Mouse (Mus musculus): ENCODE data around the gene Egfr.

The Egfr gene

DNA sequence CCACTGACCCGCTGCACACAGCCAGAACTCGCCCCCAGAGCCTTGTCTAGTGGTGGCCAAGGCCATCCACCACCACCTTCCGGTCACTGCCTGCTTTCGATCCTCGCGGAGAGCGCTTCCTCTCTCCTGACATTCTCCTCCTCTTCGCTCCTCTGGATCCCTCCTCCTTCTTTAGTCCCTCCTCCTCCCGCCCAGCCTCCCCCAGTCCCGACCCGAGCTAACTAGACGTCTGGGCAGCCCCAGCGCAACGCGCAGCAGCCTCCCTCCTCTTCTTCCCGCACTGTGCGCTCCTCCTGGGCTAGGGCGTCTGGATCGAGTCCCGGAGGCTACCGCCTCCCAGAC lies at the start of gene Egfr:
Gene Egfr, plus strand, starts transcription at position 197 of the 342 bp plus-strand sequence.
- DNase-seq (ENCODE audit: extremely low read depth, low read depth): no peak

GRCm38 (mm10) chr11:16703221-16703620 lies 48.8 kb upstream of the Egfr start:
- no peak for DNase-seq (ENCODE audit: extremely low read depth, low read depth)

- no peak for DNase-seq (ENCODE audit: extremely low read depth, low read depth)
These were observed 16.8 kb upstream of the Egfr start for GRCm38 (mm10) chr11:16735083-16735644.

- no peak for DNase-seq (ENCODE audit: extremely low read depth, low read depth)
These were observed 14.7 kb upstream of the Egfr start for GRCm38 (mm10) chr11:16737323-16737722.

GRCm38 (mm10) chr11:16738691-16739090 lies 13.3 kb upstream of the Egfr start:
- no peak for DNase-seq (ENCODE audit: extremely low read depth, low read depth)

DNA sequence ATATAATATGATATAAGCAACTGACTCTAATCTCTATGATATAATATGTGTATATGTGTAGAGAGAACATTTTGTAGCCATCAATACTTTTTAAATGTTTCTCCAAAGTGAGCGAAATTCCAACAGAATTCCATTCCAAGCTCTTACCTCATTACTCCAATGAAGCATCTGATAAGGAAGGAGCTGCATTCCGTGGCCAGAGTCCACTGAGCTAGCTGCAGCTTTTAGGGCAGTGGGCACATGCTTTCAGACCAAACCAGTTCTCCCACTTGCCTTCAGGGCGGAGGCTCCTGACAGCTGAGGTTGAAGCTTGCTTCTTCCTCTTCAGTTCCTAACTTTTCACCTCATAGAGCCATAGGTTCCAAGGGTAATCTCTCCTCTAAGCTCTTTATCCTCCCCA lies 12.8 kb upstream of the Egfr start:
- DNase-seq (ENCODE audit: extremely low read depth, low read depth): no peak

DNA sequence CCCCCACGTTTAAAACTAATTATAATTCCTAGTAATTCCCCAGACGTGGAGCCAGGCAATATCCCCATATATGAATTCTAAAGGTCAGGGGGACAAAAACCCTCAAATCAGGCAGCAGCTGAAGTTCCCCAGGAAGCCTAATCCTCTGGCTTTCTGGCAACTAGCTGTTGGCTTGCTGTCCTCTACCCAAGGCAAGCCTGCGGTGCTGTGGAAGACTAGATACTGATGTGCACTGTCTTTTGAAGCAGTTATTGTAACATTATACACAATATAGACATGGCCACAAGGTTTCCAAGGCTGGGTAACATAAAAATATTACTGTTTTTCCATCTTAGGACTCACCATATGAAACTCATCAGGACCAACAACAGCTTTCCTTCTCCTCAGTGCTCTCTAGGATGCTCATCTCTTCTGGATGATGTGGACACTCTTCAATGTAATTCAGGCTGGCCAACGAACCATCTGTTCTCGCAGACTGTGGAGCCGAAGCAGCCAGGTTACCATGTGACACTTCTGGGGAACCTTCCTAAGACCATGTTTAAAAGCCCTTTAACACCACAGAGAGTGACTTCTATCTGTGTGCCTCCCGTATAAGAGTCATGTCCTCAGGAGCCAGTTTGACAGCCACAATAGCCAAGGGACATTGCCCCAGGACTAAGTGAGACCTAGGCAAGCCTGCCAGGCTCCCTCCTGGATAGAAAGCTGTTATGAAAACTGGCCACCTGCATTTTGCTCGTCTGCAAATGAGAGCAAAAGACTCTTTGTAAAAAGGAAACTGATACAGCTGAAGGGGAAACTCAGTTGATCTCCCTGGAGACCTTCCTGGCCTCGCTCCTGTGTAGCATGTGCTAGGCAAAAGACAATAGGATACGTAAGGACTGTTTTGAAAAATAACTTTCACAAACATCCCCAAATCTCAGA lies 11.1 kb upstream of the Egfr start:
- no peak for DNase-seq (ENCODE audit: extremely low read depth, low read depth)

DNA sequence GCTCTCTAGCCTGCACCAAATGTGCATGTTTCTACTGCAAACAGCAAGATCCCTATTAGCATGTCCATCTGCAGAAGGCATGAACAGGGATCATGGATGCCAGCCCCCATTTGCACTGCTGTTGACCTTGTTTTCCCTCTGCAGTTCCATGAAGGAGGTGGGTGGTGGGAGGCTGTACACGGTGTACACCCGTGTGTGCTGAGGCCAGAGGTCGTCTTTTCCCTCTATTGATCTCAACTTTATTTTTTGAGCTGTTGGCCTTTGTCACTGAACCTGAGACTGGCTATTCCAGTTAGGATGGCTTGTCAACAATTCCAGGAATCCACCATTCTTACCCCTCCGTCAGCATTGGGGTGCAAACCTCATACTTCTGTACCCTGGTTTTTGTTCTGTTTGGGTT lies 9.8 kb upstream of the Egfr start:
- DNase-seq (ENCODE audit: extremely low read depth, low read depth): no peak

GRCm38 (mm10) chr11:16742821-16743220 lies 9.2 kb upstream of the Egfr start:
- no peak for DNase-seq (ENCODE audit: extremely low read depth, low read depth)

- no peak for DNase-seq (ENCODE audit: extremely low read depth, low read depth)
These were observed 483 bp upstream of the Egfr start for GRCm38 (mm10) chr11:16751457-16751982.

DNA sequence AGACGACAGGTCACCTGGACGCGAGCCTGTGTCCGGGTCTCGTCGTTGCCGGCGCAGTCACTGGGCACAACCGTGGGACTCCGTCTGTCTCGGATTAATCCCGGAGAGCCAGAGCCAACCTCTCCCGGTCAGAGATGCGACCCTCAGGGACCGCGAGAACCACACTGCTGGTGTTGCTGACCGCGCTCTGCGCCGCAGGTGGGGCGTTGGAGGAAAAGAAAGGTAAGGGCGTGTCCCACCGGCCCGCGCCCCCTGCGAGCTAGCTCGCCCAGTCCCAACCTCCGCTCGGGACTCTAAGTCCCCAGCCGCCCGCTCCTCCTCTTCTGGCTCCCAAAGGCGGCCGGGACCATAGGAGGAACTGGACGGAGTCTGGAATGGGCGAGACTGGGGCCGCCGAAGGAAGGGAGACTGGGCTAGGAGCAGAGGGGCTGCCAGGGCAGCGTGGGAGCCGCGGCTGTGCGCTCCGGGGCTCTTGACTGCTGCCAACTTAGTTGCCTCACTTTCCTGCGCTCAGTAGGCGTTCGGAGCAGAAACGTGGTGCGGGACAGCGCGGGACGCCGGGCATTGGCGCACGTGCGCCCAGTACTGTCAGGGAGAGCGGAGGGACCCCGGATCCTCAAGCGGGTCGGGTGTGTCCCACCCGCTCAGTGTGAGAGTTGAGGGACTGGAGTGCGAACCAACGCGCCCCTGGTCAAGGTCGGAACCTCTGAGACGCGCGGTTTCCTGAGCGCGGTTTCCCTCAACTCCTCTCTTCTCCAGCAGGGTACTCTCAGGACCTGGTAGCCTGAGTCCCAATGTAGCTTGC lies 548 bp downstream of the Egfr start:
- no peak for DNase-seq (ENCODE audit: extremely low read depth, low read depth)

DNA sequence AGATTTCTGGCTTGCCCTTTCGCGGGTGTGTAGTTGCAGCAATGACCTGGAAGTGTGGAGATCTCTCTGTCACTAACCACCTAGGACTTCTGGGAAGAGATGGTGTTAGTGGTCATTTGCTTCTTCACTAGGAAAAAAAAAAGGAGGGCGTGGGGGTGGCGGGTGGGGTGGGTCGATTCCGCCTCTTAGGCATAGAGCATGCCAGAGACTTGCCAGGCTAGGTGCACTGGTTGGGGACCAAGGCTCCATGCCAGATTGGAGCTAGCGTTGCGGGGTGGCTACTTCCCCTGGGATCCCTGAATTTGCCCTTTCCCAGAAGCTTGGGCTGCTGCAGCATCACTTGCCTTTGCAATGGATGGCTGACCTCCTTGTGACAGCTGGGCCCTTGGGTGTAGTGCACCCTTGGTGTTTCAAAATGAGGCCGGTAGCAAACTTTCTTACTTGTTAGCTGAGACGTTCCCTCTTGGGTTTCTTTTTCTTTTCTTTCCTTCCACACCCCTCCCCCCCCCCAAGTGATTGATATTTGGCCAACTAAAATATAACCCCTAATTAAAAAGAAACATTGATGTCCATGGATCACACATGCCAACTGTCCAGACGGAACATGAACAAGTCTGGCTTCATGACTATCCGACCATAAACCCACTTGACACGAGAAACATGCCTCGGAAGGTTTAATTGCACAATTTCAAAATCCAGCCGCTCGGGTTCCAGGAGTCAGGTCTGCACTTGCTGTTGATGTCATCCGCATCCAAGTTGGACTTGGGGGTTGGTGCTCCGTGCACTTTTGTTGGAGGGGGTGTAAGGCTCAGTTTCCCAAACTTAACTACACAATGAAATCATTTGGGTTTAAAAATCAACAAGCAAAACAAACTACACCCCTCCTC lies 1.4 kb downstream of the Egfr start:
- no peak for DNase-seq (ENCODE audit: extremely low read depth, low read depth)

GRCm38 (mm10) chr11:16759930-16760329 lies 7.9 kb downstream of the Egfr start:
- no peak for DNase-seq (ENCODE audit: extremely low read depth, low read depth)

- no peak for DNase-seq (ENCODE audit: extremely low read depth, low read depth)
These were observed 9.2 kb downstream of the Egfr start for GRCm38 (mm10) chr11:16761184-16761583.

DNA sequence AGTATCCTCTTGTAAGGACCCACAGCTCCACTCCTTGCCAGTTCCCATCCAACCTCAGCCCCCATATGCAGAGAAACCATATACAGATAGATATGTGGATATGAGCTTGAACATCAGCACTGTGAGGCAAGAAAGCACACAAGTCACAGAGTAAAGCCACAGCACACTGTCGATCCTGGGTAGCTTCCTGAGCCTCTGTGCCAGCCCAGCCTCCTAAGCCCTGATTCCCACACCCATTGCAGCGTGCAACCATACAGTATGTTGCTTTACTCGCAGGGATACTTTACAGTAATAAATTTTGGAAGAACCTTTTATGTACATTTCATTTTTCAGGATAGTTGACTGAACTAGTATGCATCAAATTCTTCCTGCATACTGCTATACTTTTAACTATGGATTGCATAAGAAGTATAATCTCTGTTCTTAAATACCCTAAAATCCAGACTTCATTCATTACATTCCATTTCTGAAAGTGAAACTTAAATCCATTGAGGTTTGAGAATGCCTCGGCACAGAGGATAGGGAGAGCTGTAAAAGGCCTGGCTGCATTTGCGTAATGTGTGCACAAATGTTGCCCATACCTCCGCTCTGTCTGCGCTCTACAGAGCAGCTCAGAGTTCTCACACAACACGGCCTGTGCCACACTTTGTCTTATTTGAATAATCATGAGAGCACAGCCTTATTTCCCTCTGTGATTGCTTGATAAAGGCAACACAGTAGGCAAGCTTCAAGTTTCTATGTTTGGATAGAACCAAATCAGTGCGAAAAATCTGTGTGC lies 14.2 kb downstream of the Egfr start:
- DNase-seq (ENCODE audit: extremely low read depth, low read depth): no peak

DNA sequence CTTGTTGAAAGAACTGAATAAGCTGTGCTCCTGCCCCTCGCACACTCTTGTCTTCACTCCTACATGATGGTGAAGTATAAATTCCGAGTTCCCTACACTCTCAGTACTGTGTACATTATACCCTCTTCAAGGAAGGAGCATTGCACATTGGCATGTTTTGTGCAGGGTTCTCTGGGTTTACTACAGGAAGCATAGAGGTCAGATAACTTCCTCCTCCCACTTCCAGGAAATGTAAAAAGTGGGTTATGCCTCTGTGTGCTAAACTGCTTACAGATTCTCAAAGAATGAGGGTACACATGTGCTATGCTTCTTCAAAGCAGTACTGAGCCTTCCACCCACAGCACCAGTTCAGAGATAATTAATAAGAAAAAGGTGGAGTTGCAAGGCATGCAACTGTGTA lies 16.0 kb downstream of the Egfr start:
- DNase-seq (ENCODE audit: extremely low read depth, low read depth): no peak

- DNase-seq (ENCODE audit: extremely low read depth, low read depth): no peak
These were observed 17.3 kb downstream of the Egfr start for GRCm38 (mm10) chr11:16769276-16769675.

DNA sequence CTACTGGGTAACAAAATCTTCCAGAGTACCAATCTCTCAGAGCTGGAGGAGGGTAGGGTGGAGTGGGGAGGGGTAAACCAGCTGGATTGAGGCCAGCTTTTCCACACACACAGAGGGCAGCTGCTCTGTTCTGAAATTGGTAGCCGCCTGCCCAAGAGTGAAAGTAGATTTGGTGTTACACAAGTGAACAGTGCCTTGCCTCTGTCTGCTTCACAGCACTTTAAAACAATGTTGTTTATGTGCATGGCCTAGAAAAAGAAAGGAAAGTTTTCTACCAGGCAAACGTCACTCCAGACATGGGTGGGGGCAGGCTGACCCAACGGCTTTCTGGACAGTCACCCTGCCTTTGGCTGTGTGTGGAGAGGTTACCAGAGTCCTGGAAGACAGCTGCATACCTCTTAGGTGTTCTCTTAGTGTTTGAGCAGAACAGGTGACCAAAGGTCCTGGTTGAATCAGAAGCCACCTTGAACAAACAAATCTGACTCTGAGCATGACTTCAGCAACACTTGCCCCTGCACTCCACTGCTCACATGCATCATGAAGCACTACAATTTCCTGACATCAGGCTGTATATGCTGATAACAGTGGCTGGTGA lies 17.8 kb downstream of the Egfr start:
- no peak for DNase-seq (ENCODE audit: extremely low read depth, low read depth)

GRCm38 (mm10) chr11:16770966-16771365 lies 19.0 kb downstream of the Egfr start:
- DNase-seq (ENCODE audit: extremely low read depth, low read depth): no peak

DNA sequence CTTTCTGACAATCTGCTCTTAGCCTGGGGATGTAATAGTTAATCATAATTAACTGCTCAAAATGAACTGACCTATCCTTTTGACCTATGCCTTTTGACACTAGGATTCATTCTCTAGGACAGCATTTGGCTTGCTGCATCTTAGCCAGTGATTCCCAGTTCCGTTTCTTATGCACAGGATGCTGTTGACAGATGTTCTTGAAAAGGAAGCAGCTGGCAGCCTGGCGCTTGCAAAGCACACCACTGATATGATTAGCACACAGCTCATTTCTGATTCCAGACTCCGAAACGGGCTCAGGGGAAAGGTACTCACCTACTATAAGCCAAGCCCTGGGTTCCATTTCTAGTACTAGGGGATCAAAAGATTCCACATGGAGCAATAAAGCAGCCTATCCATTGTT lies 20.7 kb downstream of the Egfr start:
- no peak for DNase-seq (ENCODE audit: extremely low read depth, low read depth)
